Mouse (Mus musculus): ENCODE measurements at regions not wholly inside any gene's neighbourhood (a gene's known extent, or its start where the extent isn't known, plus 50 kb on each side); places are given as distances from the start of the nearest gene placed in this dataset.

- DNase-seq (ENCODE audit: low spot score), result no peak
Measured at GRCm38 (mm10) chr6:98754487-98754886, 411.9 kb upstream of the Gm765 start.

- no peak for DNase-seq (ENCODE audit: low spot score)
Measured at GRCm38 (mm10) chr6:98748618-98749017, 406.1 kb upstream of the Gm765 start.

- no peak for DNase-seq (ENCODE audit: low spot score)
Measured at GRCm38 (mm10) chr6:98746976-98747375, 404.4 kb upstream of the Gm765 start.

- no peak for DNase-seq (ENCODE audit: low spot score)
Measured at GRCm38 (mm10) chr6:98740447-98740846, 397.9 kb upstream of the Gm765 start.

- DNase-seq (ENCODE audit: low spot score), result no peak
Measured at GRCm38 (mm10) chr6:98731010-98731530, 388.5 kb upstream of the Gm765 start.

- no peak for DNase-seq (ENCODE audit: low spot score)
Measured at GRCm38 (mm10) chr6:98726605-98727144, 384.1 kb upstream of the Gm765 start.

- DNase-seq (ENCODE audit: low spot score), result no peak
Measured at GRCm38 (mm10) chr6:98704887-98705622, 362.5 kb upstream of the Gm765 start.

- no peak for DNase-seq (ENCODE audit: low spot score)
Measured at GRCm38 (mm10) chr6:98697571-98697970, 355.0 kb upstream of the Gm765 start.

- no peak for DNase-seq (ENCODE audit: low spot score)
Measured at GRCm38 (mm10) chr6:98693411-98693810, 350.9 kb upstream of the Gm765 start.

GRCm38 (mm10) chr6:98690133-98690532 lies 347.6 kb upstream of the Gm765 start:
- DNase-seq (ENCODE audit: low spot score), result no peak

- peak; percentile 22 for DNase-seq (ENCODE audit: low spot score)
Measured at GRCm38 (mm10) chr6:98689395-98689794, 346.8 kb upstream of the Gm765 start.

GRCm38 (mm10) chr6:98688624-98689023 lies 346.1 kb upstream of the Gm765 start:
- no peak for DNase-seq (ENCODE audit: low spot score)

- DNase-seq (ENCODE audit: low spot score), result no peak
Measured at GRCm38 (mm10) chr6:98666388-98666989, 323.9 kb upstream of the Gm765 start.

- DNase-seq (ENCODE audit: low spot score), result no peak
Measured at GRCm38 (mm10) chr6:98651827-98652226, 309.3 kb upstream of the Gm765 start.

- DNase-seq (ENCODE audit: low spot score), result no peak
Measured at GRCm38 (mm10) chr6:98651315-98651714, 308.8 kb upstream of the Gm765 start.

- no peak for DNase-seq (ENCODE audit: low spot score)
Measured at GRCm38 (mm10) chr6:98640316-98640715, 297.8 kb upstream of the Gm765 start.

- DNase-seq (ENCODE audit: low spot score), result no peak
Measured at GRCm38 (mm10) chr6:98635816-98636215, 293.3 kb upstream of the Gm765 start.

- peak; percentile 16 for DNase-seq (ENCODE audit: low spot score)
Measured at GRCm38 (mm10) chr6:98632278-98633063, 289.9 kb upstream of the Gm765 start.

GRCm38 (mm10) chr6:98631269-98631668 lies 288.7 kb upstream of the Gm765 start:
- no peak for DNase-seq (ENCODE audit: low spot score)

- no peak for DNase-seq (ENCODE audit: low spot score)
Measured at GRCm38 (mm10) chr6:98629646-98630045, 287.1 kb upstream of the Gm765 start.

- no peak for DNase-seq (ENCODE audit: low spot score)
Measured at GRCm38 (mm10) chr6:98626435-98626834, 283.9 kb upstream of the Gm765 start.

- DNase-seq (ENCODE audit: low spot score), result no peak
Measured at GRCm38 (mm10) chr6:98620886-98621285, 278.3 kb upstream of the Gm765 start.

All from layer of hippocampus, adult 9-10 months (tissue).